Mouse (Mus musculus) right cerebral cortex, postnatal 36 days (tissue): ENCODE results near the gene Hoxb4.

Source experiments
- DNase-seq, 2 experiments: peaks; one replicate each; pipeline ENCODE4 v3.0.0; 2022; ENCODE audit warnings: low spot score in 2 of 2, mixed read lengths in 1 of 2

The Hoxb4 gene

GRCm38 (mm10) chr11:96317608-96318367, at the start of gene Hoxb4:
TSS of gene Hoxb4 (plus strand) at chr11:96318267.
- DNase-seq: no peak

GRCm38 (mm10) chr11:96269869-96270268, 48.2 kb upstream of the Hoxb4 start:
- DNase-seq: no peak

DNA sequence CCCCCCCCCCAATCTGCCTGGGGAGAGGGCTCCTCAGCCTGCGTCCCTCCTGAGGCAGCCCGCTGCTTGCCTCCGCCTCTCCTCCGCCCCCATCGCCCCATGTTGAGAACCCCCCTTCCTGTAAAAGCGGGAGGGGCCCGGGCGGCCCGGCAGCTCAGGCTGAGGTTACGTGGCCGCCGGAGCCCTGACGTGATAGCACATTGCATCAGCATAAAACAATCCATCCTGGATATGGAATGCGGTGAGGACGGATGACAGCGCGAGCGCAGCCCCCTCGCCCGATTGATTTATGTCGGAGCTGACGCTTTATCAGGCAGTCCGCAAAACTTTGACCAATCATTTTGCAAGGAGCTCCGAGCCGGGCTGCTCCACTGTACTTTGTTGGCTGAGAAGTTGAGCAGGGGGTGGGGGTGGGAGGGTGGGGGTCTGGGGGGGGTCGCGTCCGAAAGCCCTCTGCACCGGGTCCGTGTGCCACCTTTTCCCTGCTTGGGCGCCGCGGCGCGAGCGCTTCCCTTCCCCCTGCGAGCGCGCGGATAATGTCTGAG, 47.0 kb upstream of the Hoxb4 start, which contains the start of gene Hoxb9:
Gene Hoxb9, plus strand, starts transcription at position 462 of the 545 bp plus-strand sequence.
- DNase-seq: no peak

DNA sequence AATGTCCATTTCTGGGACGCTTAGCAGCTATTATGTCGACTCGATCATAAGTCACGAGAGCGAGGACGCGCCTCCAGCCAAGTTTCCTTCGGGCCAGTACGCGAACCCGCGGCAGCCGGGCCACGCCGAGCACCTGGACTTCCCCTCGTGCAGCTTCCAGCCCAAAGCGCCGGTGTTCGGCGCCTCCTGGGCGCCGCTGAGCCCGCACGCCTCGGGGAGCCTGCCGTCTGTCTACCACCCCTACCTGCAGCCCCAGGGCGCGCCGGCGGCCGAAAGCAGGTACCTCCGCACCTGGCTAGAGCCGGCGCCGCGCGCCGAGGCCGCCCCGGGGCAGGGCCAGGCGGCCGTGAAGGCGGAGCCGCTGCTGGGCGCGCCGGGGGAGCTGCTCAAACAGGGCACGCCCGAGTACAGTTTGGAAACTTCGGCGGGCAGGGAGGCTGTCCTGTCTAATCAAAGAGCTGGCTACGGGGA, 46.5 kb upstream of the Hoxb4 start:
- DNase-seq: no peak

DNA sequence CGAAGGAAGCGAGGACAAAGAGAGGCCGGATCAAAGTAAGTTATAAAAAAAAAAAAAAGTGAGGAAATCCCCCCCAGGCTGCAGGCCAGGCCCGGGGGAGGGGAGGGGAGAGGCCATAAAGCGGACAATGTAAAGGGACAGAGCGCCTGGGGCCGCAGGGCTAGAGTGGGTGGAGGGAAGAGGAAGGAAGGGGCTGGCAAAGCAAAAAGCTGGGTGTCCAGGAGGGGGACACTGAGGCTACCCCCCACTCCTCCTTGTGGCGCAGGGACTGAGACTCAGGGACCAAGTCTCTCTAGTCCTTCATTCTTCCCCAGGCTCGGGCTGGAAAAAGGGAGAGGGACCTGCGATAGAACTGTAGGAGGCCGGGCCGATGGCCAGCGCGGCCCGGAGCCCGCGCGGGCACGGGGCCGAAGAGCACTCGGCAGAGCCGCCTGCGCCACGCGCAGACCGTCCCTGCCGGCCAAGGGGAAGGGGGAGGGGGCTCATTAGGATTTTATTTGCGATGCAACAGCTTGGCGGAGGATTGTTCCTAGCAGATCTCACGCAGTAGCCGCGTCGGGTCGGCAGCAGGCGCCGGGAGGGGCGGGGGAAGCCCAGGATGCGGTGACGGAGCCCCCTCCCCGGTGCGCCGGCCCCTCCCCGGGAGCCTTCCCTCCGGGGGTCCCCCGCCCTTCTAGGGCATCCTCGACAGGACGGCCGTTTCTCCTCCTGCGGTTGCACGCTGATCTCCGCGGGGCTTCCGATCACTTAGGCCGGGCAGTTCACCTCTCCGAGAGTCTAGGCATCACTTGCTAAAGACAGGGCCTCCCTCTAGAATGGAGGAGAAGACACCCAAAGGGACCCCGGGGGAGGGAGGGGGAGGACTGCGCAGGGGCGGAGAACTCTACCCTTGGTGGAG, 45.8 kb upstream of the Hoxb4 start:
- DNase-seq: no peak

- no peak for DNase-seq
Observed at GRCm38 (mm10) chr11:96274428-96274827, 43.6 kb upstream of the Hoxb4 start.

DNA sequence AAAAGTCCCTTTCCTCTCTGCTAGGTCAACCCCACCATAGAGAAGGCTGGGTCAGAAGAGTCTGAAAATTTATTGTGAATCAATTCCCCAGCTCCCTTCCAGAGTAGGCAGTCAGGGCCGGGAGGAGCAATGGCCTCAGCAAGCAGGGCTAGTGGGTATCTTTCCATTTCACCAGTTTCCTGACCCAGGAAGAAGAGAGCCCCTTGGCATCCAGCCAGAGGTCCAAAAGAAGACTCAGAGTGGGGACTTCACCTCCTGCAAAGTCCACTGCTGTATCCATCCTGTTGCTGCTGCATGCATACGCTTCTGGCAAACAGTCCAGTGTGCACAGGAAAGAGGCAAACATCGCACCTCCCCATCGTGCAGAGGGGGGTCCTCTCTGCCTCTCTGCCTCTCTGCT, 42.2 kb upstream of the Hoxb4 start:
- DNase-seq: no peak

- DNase-seq: no peak
Observed at GRCm38 (mm10) chr11:96277151-96278044, 40.7 kb upstream of the Hoxb4 start.

DNA sequence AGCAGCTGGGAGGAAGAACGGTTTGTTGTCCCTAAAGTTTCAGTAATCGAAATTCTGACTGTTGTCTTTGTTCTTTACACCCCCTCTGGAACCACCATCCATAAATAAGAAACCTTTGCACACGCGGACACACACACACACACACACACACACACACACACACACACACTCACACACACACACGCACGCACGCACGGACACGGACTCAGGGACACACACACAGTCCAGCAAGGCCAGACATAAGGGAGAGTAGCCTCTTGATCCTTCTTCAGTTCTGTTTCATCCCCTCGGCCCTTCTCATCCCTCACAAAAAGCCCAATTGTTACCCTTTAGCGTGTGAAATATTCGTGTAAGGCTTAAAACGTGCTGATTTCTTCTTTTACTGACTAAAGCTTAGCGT, 39.7 kb upstream of the Hoxb4 start:
- DNase-seq: no peak

DNA sequence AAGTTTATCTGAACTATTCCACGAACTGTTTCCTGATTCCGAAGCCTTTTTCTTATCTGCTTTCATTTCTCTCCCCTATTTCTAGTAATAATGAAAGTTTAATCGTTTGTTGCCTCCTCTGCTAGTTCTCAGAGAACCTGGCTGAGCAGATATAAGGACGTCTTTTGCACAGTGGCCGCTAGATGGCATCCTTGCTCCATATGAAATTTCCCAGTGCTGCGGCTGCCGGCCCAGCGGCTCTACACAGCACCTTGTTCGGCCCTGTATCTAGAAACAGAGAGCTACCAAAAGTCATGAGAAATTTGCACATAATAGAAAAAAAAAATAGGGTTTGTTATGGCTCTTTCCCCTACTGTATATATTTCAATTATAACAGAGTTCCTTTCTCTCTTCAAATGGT, 39.3 kb upstream of the Hoxb4 start:
- peak; percentile 64 to 69 for DNase-seq

- no peak for DNase-seq
Observed at GRCm38 (mm10) chr11:96279421-96280233, 38.4 kb upstream of the Hoxb4 start.

DNA sequence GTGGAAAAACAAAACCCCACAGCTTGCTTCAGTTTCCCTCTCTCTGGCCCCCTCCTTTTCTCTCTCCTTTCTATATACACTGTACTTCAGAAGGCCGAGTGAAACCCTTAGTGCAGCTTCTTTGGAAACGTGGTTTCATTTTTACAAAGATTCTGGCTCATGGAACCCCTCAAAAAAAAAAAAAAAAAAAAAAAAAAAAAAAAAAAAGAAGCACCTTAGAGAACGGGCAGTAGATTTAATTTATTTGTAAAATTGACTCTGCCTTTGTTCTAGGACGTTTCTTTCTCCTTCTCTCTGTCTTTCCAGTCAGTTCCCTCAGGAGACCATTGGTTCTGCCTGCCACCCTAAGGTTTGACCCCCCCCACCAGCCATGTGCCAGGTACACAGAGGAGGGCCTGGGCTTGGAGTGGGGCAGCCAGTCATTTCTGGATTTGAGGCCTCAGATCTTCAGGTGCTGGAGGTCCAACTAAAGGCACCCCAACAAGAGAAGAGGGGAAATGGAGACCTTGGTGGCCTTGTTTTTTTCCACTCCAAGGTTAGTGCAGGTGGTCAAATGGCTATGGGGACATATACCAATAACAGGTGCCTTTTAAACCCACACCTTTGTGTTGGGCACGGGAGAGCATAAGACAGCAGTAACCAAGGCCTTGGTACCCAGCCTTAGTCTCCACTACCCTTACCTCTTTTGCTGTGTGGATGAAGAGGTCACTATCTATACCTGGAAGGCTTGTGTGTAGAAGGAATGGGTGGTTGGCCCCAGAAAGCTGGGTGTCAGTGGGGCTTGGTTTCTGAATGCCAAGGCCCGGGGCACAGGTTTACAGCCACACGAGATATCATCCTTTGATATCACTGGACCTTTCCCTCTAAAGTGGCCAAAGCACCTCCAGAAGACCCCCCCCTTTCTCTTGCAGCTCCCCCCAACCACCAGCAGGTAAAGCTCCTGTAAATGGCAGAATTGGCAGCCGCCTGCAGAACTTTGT, 37.4 kb upstream of the Hoxb4 start:
- DNase-seq: no peak

GRCm38 (mm10) chr11:96281396-96281795, 36.7 kb upstream of the Hoxb4 start:
- DNase-seq: no peak

GRCm38 (mm10) chr11:96281855-96282570, 36.1 kb upstream of the Hoxb4 start, which contains the start of gene Hoxb8:
TSS of gene Hoxb8 (plus strand) at chr11:96281905.
- no peak for DNase-seq

DNA sequence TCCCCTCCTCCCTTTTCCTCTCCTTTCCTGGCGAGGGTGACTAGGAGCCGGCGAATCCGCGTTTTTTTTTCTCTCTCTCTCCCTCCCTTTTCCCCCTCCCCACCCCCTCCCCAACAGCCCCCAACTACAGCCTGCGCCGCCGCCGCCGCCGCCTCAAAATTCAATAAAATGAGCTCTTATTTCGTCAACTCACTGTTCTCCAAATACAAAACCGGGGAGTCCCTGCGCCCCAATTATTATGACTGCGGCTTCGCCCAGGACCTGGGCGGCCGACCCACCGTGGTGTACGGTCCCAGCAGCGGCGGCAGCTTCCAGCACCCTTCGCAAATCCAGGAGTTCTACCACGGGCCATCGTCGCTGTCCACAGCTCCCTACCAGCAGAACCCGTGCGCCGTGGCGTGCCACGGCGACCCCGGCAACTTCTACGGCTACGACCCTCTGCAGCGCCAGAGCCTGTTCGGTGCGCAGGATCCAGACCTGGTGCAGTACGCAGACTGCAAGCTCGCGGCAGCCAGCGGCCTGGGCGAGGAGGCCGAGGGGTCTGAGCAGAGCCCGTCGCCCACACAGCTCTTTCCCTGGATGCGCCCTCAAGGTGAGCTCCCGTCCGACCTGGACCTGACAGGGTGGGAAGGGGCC, 35.2 kb upstream of the Hoxb4 start:
- no peak for DNase-seq

DNA sequence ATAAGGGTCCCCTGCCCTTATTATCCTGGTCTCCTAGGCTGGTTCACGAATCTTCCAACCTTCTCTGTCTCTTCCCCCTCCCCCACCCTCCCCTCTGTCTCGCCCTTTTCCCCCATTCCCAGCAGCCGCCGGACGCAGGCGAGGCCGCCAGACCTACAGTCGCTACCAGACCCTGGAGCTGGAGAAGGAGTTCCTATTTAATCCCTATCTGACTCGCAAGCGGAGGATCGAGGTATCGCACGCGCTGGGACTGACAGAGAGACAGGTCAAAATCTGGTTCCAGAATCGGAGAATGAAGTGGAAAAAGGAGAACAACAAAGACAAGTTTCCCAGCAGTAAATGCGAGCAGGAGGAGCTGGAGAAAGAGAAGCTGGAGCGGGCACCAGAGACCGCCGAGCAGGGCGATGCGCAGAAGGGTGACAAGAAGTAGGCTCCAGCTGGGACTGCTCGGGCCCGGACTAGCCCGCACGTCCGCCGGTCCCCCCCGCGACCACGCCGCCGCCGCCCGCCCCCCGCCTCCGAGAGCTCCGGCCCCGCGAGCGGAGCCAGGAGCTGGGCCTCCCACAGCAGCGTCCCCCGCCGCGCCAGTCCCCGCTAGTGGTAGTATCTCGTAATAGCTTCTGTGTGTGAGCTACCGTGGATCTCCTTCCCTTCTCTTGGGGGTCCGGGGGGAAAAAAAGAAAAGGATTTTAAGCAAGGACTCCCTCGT, 33.9 kb upstream of the Hoxb4 start:
- DNase-seq: no peak
